Mouse (Mus musculus): ENCODE data around the gene Rhoq.

Rhoq gene

DNA sequence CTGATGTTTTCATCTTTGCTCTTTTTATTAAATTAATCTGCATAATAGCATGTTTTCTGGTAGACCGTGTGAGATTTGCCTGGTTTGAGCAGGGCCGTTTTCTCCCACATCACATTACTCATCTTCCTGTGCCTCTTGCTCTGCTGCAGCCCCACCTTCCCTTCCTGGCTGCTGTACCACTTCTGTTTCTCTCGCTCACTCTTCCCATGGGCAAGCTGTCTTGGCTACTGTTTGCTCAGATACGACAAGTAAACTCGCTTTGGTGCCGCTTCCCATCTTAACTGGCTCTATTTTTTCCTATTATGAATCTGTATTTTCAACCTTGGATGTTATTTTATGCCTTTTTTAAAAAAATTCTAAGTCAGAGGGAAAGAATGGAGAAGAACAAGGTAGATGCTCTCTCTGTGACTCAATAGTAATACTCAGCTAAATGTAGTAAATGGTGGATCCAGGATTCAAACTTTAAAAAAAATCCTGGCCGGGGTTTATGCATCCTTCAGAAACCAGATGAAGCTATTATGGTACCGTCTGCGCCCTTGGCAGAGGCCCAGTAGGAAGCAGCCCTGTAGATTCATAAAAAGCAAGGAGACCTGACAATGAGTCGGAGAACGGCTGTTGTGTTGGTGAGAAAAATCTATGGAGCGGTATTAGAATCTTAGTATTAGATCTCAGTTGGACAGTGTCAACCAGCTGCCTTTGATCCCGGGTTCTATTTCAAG lies 48.6 kb downstream of the Rhoq start:
- DNase-seq: peak; percentile 75

DNA sequence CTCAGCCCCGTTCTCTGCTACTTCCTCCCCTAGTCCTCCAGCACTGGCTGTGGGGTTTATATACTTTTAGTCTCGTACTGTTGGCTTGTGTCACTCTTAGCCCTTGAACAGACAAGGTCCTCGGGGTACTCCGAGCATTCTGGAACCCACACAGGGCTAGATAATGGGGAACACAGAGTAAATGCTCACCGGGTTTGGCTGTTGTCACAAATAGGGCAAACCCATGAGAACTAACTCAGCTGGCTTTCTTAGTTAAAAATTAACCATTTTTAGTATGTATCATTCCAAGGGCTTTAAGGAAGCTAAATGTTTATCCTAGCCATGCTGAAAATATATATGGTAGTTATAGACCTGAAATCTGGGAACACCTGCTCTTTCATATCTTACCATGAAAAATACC lies 56.8 kb downstream of the Rhoq start:
- DNase-seq: no peak

DNA sequence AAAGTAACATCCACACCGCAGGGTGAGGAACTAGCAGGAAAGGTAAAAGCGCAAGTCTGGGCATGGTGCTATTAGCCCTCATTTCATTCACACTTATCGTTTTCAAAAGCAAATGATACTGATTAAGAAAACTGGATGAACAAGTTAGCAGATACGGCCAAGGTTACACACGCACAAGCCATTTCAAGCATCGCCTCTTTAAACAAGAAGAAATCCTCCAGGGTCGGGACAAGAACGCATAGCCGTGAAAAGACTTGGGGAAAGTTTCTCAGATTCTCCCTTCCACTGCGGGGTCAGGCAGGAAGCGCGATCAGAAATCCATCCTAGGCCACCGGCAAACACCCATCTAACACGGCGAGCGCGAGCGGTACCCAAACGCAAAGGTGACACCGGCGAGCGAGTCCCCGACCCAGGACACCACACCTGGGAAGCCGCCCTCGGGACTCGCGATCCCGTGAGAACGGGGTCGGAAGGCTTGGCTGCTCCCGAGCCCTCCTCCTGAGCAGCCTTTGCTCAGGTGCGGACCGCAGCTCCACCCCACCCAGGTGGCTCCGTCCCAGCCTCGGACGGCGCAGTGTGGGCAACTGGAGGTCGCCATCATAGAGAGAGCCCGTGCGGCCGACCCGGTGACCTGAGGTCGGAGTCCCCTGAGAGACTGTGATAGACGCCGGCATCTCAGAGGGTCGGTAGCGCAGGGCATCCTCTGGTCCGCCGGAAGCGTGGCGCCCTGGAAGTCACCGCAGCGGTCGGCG lies 61.8 kb downstream of the Rhoq start:
- DNase-seq: no peak

DNA sequence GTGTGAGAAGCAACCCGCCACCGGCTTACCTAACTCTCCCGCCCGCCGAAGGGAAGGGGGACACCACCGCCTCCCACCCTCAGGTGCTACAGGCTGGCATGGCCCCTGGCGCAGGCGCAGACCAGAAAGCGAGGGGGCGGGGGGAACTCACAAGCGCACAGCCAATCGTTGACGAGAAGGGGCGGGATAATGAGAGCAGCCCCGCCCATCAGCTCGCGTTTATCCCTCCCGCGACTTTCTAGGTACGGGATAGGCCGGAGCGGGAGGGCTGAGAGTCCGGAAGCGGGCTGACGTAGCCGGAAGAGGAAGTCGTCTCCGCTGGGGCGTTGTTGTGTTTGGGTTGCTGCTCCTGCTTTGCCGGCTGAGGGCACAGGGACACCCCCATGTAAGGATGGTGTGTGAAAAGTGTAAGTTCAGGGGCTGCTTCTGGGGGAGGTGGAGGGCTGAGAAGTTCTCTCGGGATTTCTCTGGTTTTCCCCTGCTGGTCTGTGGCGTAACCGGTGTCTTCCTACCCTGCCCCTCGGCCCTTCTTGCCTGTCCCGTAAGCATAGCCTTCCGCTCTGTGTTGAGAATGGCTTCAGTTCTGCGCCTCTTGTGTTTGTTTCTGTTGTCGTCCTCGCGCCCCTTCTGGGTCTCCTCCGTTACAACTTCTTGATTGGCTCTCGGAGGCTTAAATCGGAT lies 62.5 kb downstream of the Rhoq start, which contains the start of the genes Pigf and Cript:
Gene Pigf, minus strand, starts transcription at position 138 of the 681 bp plus-strand sequence.
Gene Cript, plus strand, starts transcription at position 282 of the 681 bp plus-strand sequence.
- peak; percentile 98 for DNase-seq

DNA sequence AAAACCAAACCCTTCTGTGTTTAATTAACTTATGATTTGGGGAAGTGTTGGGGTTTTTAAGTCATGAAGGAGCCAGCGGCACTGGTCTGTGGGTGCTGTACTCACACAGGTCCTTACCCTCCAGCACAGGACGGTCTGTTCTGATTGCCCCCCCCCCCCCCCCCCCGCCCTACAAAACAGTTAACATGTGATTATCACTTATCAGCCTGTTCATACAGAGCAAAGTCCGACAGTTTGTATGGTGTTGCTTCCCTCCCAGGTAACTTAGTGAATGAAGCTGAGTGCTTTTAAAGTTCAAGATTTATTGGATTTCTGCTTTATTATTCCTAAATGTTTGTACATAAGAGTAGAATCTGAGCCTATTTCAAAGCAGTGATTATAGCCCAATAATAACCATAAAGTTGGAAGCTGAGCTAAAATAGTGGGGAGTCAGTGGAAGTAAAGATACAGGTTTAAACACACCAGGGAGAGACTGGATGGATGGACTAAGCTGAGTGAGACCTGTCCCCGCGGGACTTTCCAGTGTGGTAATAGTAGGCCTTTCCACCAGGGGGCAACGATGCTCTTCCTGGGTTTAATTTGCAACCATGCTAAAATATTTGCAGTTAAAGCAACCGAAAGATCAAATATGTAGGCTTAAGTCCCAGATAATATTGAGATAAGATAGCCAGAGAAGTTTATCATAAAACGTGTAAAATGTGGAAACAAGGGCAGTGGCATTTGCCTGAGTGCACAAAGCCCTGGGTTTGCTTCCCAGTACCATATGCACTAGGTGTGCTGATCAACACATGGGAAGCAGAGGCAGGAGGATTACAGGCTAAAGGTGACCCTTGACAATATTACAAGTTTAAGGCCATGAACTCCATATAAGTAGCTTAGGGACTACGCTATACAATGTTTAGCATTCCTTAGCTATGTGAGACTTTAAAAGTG lies 73.5 kb downstream of the Rhoq start:
- DNase-seq: no peak

DNA sequence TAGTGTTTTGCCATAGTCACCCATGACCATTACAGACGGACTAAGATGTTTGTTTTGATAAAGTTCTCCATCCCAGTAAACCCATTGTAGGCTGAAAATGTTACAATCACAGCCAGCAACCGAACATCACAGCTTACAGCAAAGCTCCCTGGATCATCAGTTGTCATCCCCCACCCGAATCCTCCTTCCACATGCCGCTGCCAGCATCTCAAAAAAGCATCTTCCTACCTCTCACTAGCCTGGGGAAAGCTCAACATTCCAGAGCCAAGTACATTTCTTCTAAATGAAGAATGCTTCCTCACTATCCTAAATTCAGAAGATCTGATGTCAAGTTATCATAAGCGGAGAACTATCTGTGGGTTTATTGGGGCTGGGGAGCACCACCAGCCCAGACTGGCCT lies 75.6 kb downstream of the Rhoq start:
- DNase-seq: no peak

DNA sequence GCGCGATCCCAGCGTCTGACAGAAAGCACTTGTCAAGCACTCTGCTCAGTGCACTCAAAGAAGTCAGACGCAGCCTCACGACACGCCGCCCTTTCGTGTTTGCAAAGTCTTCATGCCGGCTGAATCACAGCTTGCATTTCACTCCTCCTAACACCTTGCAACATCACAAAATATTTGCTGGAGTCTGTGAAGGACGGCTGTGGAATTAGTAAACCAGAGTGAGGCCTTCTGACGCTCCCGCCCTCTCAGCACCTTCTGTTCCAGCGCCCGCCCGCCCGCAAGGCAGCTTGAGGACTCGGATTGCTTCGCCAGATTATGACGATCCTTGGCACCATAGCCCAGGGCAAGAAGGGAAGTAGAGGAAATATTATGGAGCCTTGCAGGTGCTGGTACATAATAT lies 78.9 kb downstream of the Rhoq start:
- DNase-seq: no peak

DNA sequence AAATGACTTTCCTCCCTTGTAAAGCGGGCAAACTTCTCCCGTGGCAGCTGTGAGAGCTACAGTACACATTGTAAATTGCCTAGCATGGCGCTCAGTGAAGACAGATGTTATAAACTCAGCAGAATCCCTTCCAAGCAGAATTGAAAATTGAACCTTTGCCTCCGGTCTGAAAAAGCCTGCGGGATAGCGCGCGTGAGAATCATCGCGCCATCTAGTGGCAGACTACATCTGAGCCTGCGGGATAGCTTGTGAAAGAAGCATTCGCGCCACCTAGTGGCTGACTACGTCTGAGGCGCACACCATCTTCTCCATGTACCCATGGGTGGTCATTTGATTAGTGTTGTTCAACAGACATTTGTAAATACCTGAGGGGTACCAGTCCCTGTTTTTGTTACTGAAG lies 81.5 kb downstream of the Rhoq start:
- DNase-seq: peak; percentile 82

DNA sequence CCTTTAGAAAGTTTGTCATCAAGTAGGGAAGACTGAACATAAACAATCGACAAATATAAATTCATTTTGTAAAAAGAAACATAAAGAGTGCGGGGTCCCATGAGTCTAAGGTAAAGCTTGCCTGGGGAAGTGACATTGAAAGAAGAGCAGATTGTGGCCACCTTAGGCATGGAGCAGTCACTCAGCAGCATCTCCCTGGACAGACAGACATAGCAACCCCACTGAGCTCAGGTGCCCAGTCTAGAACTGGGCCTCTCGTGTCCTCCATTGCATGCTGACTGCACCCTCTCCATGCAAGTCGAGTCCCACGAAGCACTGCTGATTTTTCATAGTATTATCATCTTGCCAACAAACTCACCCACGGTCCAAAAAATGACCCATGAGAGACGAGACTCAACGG lies 81.9 kb downstream of the Rhoq start:
- no peak for DNase-seq
